Mouse (Mus musculus) CH12.LX (cell line): ENCODE measurements around the gene Mgam. TPM values are rescaled to one million over a fixed set of nuclear protein-coding genes. Genes with fewer than 3 reads are reported as not detected.

Experiments used
- DNase-seq: peaks from one replicate; pipeline ENCODE4 v3.0.0-alpha.2; 2013; ENCODE audit errors: extremely low read depth
- H3K27ac ChIP-seq: 2 replicates; pipeline ENCODE4 v1.5.1; 2012; ENCODE audit warnings: low read depth, mild to moderate bottlenecking, control low read depth, moderate library complexity; ENCODE audit not compliant: insufficient read depth
- H3K27me3 ChIP-seq: replicated peaks from 2 replicates; pipeline ENCODE3; 2012; ENCODE audit warnings: inconsistent platforms
- H3K36me3 ChIP-seq, 2 experiments: replicated peaks in 1 of 2; 2 replicates each; pipeline versions ENCODE3 to v1.6.1; 2012; ENCODE audit warnings: inconsistent platforms in 1 of 2, low read length in 1 of 2, mild to moderate bottlenecking in 1 of 2, mixed read lengths in 1 of 2, moderate library complexity in 1 of 2; ENCODE audit not compliant: control insufficient read depth in 1 of 2, insufficient read depth in 1 of 2
- H3K4me1 ChIP-seq, 2 experiments: 2 replicates each; pipeline ENCODE4 v1.6.1; 2012; ENCODE audit warnings: inconsistent platforms in 1 of 2, moderate library complexity in 1 of 2; ENCODE audit not compliant: insufficient read depth in 2 of 2, control insufficient read depth in 1 of 2
- H3K4me2 ChIP-seq: 2 replicates; pipeline ENCODE4 v1.6.1; 2012; ENCODE audit warnings: low read depth, mild to moderate bottlenecking, control low read depth; ENCODE audit not compliant: poor library complexity, insufficient read depth, severe bottlenecking
- H3K4me3 ChIP-seq, 3 experiments: fragments of 150-350 bp in 1 of 3; sonication (generic) in 1 of 3; replicated peaks in 1 of 3; 2 replicates each; pipeline versions ENCODE3 to v1.5.1; 2011 to 2012; ENCODE audit warnings: low read depth in 2 of 3, low read length in 2 of 3, mild to moderate bottlenecking in 2 of 3, moderate library complexity in 2 of 3, control low read depth in 1 of 3, improper control_type of control experiment in 1 of 3, inconsistent platforms in 1 of 3, mixed read lengths in 1 of 3; ENCODE audit not compliant: poor library complexity in 1 of 3
- H3K79me2 ChIP-seq: replicated peaks from 2 replicates; pipeline ENCODE4 v1.6.1; 2012; ENCODE audit warnings: mild to moderate bottlenecking, moderate library complexity; ENCODE audit not compliant: control insufficient read depth, poor library complexity, insufficient read depth, severe bottlenecking; ENCODE audit errors: extremely low read depth
- H3K9ac ChIP-seq: 2 replicates; pipeline ENCODE4 v1.6.1; 2012; ENCODE audit warnings: low read depth, mild to moderate bottlenecking, control low read depth, moderate library complexity; ENCODE audit not compliant: insufficient read depth
- H3K9me3 ChIP-seq: replicated peaks from 2 replicates; pipeline ENCODE3; 2012; ENCODE audit warnings: low read length, inconsistent platforms, mixed read lengths
- CHD1 ChIP-seq: IDR thresholded peaks from 2 replicates; pipeline ENCODE4 v1.6.1; 2012; ENCODE audit warnings: low read depth, low read length, improper control_type of control experiment, inconsistent platforms
- CTCF ChIP-seq, 2 experiments: IDR thresholded peaks in 1 of 2; conservative IDR thresholded peaks in 1 of 2; 2 replicates each; pipeline ENCODE4 v1.5.1; 2011 to 2012; ENCODE audit warnings: low read depth in 2 of 2, low read length in 2 of 2, improper control_type of control experiment in 1 of 2, inconsistent platforms in 1 of 2, mild to moderate bottlenecking in 1 of 2, moderate library complexity in 1 of 2
- ETS1 ChIP-seq: conservative IDR thresholded peaks from 2 replicates; pipeline ENCODE4 v1.6.1; 2012; ENCODE audit warnings: low read depth, mild to moderate bottlenecking, inconsistent platforms, low read length, improper control_type of control experiment, moderate library complexity
- HCFC1 ChIP-seq: IDR thresholded peaks from 2 replicates; pipeline ENCODE4 v1.6.1; 2012; ENCODE audit warnings: low read depth, mild to moderate bottlenecking, inconsistent platforms, low read length, improper control_type of control experiment
- JUND ChIP-seq: conservative IDR thresholded peaks from 2 replicates; pipeline ENCODE4 v1.6.1; 2011; ENCODE audit warnings: low read depth, low read length, improper control_type of control experiment
- MXI1 ChIP-seq: IDR thresholded peaks from 2 replicates; pipeline ENCODE4 v1.6.1; 2011; ENCODE audit warnings: mild to moderate bottlenecking, low read depth, low read length, improper control_type of control experiment
- MYC ChIP-seq: IDR thresholded peaks from 2 replicates; pipeline ENCODE4 v1.6.1; 2011; ENCODE audit warnings: low read depth, mild to moderate bottlenecking, improper control_type of control experiment, low read length
- NRF1 ChIP-seq: IDR thresholded peaks from 2 replicates; pipeline ENCODE4 v1.6.1; 2014; ENCODE audit warnings: low read depth, mild to moderate bottlenecking, inconsistent platforms, low read length, improper control_type of control experiment, moderate library complexity
- POLR2A ChIP-seq: IDR thresholded peaks from 2 replicates; pipeline ENCODE4 v1.6.1; 2011; ENCODE audit warnings: low read depth, mild to moderate bottlenecking, improper control_type of control experiment, low read length
- RAD21 ChIP-seq: IDR thresholded peaks from 2 replicates; pipeline ENCODE4 v1.6.1; 2011; ENCODE audit warnings: low read depth, mild to moderate bottlenecking, low read length, improper control_type of control experiment, moderate library complexity
- RCOR1 ChIP-seq: conservative IDR thresholded peaks from 2 replicates; pipeline ENCODE4 v1.6.1; 2012; ENCODE audit warnings: low read depth, mild to moderate bottlenecking, inconsistent platforms, low read length, improper control_type of control experiment
- SIN3A ChIP-seq: IDR thresholded peaks from 2 replicates; pipeline ENCODE4 v1.6.1; 2012; ENCODE audit warnings: low read length, improper control_type of control experiment, inconsistent platforms
- TBP ChIP-seq: conservative IDR thresholded peaks from 2 replicates; pipeline ENCODE4 v1.6.1; 2011; ENCODE audit warnings: low read depth, low read length, improper control_type of control experiment
- dilution Hi-C: fragments of 300-500 bp; cut with MboI; formaldehyde crosslinking; loops from 2 replicates; pipeline ENCODE4 v1.14.3; 2020; ENCODE audit warnings: low sequenced_read_pairs; ENCODE audit not compliant: extremely low pct_unique_long_range_greater_than_20kb, extremely low pct_ligation_motif_present
- in situ Hi-C: fragments of 300-500 bp; cut with MboI; formaldehyde crosslinking; loops from 3 replicates; pipeline ENCODE4 v1.14.3; 2019; ENCODE audit warnings: low sequenced_read_pairs, low pct_ligation_motif_present, low pct_unique_long_range_greater_than_20kb, mixed read lengths
- polyA plus RNA-seq: library from polyadenylated mRNA; unstranded; fragments of >175 nt; gene quantifications from 2 replicates; pipeline ENCODE4 v1.2.1, GENCODE M21; 2012; ENCODE audit warnings: low read depth; ENCODE audit not compliant: insufficient read length
- total RNA-seq, 2 experiments: library from RNA; depleted of rRNA; stranded (reverse); fragments of 300-350 nt in 1 of 2; fragments of >200 nt in 1 of 2; gene quantifications; 2 replicates each; pipeline ENCODE4 v1.2.3; 2012 to 2014

Mgam gene
- total and polyA plus RNA-seq, 3 experiments, result 0.06 TPM; not detected in 2

DNA sequence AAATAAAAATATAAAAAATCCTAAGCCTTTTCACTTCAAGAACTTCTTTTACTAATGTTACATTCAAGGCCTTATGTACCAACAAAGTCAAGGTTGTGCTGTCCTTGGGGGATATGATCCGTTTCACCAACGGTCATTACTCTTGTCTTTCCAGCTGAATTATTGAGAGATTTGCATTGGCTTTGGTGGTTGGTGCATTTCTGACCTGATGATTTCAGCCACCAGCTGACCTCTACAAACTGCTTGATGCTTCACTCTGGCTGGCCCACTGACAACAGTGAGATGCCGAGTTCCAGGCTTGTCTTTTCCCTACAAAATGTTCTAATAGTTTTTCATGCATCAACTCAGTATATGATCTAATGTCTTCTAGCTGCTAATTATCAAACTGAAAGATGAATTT, 146.0 kb downstream of the Mgam start:
- H3K4me1 ChIP-seq, result no peaks in the 10 kb centered on the region
- no peak overlapping the region for H3K4me3 ChIP-seq
- no peak overlapping the region for H3K27ac ChIP-seq
- dilution Hi-C loops (no loop called here), in situ Hi-C loops (no loop called here)
- no peak overlapping the region for H3K4me2 ChIP-seq
- TF ChIP-seq ETS1, result no peak
- TF ChIP-seq MYC, result no peak
- TF ChIP-seq POLR2A, result no peak
- no peak for TF ChIP-seq JUND
- TF ChIP-seq TBP, result no peak
- no peak for TF ChIP-seq HCFC1
- TF ChIP-seq CHD1, result no peak
- no peaks in the 10 kb centered on the region for H3K36me3 ChIP-seq
- no peaks in the 10 kb centered on the region for H3K27me3 ChIP-seq
- no peak for DNase-seq
- H3K79me2 ChIP-seq, result no peaks in the 10 kb centered on the region
- H3K9ac ChIP-seq, result no peak overlapping the region
- no peaks in the 10 kb centered on the region for H3K9me3 ChIP-seq

- Histone ChIP-seq H3K79me2 (no peaks in the 10 kb centered on the region), H3K27ac (no peak overlapping the region), H3K4me2 (no peak overlapping the region), H3K9ac (no peak overlapping the region), H3K4me1 (no peaks in the 10 kb centered on the region), H3K27me3 (no peaks in the 10 kb centered on the region), H3K4me3 (no peak overlapping the region), H3K36me3 (no peaks in the 10 kb centered on the region), H3K9me3 (no peaks in the 10 kb centered on the region)
- DNase-seq, result no peak
- in situ Hi-C loops (no loop called here), dilution Hi-C loops (no loop called here)
- TF ChIP-seq CHD1 (no peak), CTCF (conservative IDR thresholded peaks at IDR 0.05 in 1 of 2, IDR thresholded peaks at IDR 0.05 in 1 of 2; ENCODE audit: low read depth in 2 of 2, low read length in 2 of 2) (no peak), ETS1 (no peak), NRF1 (no peak), RCOR1 (no peak), MXI1 (no peak), RAD21 (no peak)
Measured at GRCm38 (mm10) chr6:40778458-40778857, 149.8 kb downstream of the Mgam start.

DNA sequence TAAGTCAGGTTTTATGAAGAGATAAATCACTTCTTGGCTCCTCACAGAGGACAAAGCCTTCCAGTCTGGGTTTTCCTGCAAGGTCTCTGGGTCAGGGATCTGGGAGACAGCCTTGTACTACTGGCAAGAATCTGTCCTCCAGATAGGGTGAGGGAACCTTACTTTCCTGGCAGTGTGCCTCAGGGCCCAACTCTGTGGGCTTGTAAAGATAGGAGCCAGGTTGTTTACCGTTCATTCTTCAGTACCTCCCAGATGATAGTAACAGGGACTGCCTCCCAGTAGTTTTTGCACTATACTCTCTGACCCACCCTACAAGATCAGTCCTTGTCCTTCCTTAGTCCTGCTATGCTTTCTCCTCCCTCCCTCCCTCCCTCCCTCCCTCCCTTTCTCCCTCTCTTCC, 155.0 kb downstream of the Mgam start:
- no peak overlapping the region for H3K4me2 ChIP-seq
- TF ChIP-seq SIN3A, result no peak
- DNase-seq, result no peak
- no peaks in the 10 kb centered on the region for H3K9me3 ChIP-seq
- in situ Hi-C loops (no loop called here), dilution Hi-C loops (no loop called here)
- no peaks in the 10 kb centered on the region for H3K79me2 ChIP-seq
- H3K27me3 ChIP-seq, result no peaks in the 10 kb centered on the region
- H3K27ac ChIP-seq, result no peak overlapping the region
- H3K4me1 ChIP-seq, result no peaks in the 10 kb centered on the region
- no peak overlapping the region for H3K9ac ChIP-seq
- no peaks in the 10 kb centered on the region for H3K36me3 ChIP-seq
- H3K4me3 ChIP-seq, result no peak overlapping the region
